Mouse (Mus musculus): ENCODE results near the gene Zfhx3.

Gene Zfhx3

DNA sequence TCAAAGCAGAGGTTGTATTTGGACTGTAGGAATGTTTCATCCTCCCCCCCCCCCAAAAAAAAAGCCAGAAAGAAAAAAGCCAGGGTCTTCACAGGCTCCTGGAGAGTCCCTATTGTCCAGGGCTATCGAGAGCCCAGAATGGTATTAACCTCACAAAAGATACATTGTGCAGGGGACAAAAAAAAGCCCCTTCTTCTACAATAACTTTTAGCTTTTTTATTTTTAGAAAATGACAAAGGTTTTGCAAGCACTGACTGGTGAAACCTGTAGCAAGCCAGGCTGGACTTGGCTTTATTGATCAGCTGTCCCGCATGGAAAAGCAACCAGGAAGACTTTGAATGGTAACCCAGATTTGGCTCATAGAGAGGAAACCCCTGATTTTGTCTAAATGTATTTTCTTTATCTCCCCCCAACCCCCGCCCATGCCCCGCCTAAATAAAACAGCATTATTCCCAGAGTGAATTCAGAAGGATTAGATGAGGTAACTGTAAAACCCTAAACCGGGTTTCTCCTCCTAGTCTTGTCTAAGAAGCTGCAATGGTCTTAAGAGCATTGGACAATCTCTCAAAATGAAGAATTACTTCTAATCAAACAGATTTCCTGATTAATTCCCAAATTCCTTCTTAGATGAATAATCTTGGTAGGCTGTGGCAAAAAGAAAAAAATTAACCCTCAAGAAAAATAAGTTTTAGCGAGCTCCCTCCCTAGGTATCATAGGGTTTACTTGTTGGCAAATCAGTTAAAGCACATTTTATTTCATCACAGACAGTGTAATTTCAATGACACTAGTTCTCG is 759.1 kb downstream of the Zfhx3 start:
- no peak for DNase-seq (ENCODE audit: low spot score)

DNA sequence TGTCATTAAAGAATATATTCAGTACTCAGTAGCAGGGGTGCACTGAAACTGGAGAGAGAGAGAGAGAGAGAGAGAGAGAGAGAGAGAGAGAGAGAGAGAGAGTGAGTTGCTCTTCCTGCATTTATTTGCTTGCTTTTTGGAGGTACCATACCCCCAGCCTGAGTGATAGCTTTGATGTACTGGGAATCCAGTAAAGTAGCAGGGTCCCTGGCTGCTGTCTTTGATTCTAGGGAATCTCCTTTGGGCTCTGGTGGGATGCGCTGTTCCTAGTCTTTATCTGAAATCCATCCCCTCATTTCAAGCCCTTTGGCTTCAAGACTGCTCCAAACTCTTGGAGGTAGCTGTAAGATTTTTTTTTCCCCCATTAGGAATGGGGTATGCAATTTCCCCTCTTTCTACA is 759.8 kb downstream of the Zfhx3 start:
- DNase-seq (ENCODE audit: low spot score): no peak

DNA sequence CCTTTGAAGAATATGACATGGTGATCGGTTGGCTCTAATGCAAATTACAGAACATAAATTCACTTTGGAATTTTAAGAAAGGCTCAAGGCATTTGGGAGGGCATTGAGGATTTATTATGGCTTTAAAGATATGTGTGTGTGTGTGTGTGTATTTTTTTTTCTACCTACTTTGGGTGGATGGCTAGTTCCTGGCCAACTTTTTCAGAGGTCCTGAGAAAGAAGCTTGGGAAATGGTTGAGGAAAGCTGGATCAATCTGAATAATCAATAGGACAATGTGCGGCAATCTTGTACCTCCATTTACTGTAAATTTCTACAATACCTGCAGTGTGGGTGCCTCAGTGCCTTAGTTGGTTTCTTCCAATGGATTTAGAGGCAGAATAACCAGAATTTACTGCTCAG is 763.3 kb downstream of the Zfhx3 start:
- DNase-seq (ENCODE audit: low spot score): no peak

DNA sequence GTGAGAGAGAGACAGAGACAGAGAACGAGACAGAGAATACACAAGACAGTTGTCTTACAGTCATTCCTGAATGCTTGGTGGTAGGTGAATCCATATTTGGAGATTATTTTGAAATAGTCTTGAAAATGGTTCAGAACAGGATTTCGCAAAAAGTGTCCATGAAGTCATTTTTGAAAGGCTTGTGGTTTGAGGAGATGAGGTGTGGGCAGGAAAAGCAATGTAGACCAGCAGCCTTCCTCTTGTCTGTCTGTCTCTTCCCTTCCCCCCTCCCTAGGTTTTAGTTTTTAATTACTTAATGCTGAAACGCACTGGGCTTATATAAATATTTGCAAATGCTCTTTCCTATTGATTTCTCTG is 764.0 kb downstream of the Zfhx3 start:
- no peak for DNase-seq (ENCODE audit: low spot score)

DNA sequence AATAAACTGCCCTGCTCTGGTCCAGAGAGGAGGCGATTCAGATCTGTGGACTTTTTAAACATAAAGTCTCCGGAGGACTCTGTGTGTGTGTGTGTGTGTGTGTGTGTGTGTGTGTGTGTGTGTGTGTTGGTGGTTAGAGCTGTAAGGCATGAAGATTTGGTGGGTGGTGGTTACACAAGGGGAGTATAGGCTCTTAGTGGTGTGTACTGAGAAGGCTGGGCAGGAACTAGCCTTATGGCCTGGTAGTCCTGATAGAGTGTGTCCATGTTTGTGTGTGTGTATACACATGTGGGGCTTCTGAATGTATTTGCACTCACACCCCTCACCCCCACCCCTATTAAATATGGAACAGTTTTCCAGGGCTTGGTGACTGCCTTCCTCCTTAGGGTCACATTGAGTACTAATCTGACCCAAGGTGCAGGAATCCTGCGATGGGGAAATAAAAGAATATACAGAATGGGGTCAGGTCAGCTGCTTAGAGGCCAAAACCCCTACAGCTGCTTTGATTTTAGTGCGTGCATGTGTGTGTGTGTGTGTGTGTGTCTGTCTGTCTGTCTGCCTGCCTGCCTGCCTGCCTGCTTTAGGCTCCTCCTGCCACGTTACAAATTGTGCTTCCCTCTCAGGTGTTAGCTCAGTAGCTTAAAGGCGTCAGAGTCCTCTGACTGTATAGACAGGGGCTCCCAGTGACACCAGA is 764.6 kb downstream of the Zfhx3 start:
- no peak for DNase-seq (ENCODE audit: low spot score)

DNA sequence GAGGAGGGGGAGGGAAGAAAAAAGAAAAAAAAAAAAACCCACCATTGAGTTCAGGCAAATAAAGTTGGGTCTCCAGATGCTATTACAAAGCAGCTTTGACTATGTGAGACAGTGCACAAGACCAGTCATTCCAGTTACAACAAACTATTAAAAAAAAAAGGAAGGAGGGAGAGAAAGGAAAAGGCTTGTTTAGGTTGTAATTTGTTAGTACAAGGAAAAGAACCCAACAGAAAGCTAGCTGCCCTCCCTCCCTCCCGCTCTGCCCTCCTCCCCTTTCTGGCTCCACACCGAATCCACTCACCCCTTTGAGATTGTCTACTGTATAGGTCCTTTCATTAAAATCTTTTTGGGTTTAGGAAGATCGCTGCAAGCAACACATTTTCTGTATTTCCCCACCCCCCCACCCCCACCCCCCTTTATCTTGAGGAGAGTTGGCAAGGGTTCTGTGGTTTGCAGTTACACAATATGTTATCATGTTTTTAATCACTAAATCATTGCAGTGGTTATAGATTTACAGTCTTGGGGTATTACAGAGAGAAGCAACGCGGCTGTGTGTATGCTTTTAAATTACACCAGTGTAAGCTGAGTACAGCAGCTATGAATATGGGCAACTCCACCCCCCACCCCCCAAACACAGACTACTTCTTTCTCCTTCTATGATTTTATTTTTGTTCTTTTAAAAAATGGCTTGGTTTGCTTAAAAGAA is 765.3 kb downstream of the Zfhx3 start:
- no peak for DNase-seq (ENCODE audit: low spot score)

DNA sequence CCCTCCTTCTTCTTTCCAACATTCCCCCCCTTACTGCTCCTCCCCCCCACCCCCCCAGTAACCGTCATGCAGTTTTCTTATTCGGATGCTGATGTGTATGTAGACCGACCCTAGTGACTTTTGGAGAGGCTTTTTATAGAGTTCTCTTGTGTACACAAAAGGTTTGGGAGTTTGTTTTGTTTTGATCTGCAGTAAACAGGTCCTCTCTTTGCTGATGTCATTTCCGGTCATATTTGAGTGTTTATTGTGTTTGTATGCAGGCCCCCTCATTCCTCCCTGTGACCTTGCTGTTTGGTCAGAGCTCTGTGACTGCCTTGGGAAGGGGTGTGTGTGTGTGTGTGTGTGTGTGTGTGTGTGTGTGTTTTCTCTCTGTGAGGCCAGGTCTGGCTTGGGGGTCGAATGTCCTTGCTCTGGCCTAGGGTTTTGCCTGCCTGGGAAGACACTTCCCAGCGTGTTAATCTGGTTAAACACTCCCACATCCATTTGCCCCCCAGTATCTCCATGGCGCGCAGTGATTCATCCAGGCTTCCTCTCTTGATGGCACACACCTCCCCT is 766.5 kb downstream of the Zfhx3 start:
- no peak for DNase-seq (ENCODE audit: low spot score)

DNA sequence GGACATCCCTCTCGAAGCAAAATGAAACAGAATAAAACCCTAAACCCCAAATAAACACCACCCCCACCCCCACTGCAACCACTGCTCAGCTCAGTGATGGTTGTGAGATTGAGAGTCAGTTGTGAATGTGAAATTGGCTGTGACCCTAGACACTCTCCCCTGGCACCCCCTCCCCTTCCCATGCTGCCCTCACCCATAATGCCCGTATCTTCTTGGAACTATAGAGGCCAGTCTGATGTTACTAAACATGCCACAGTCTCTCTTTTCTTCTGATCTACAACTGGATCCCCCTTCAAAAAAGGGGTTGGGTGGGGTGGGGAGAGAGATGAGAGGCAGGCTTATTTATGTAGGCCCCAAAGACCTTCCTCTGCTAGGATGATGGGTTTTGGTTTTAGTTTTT is 767.0 kb downstream of the Zfhx3 start:
- no peak for DNase-seq (ENCODE audit: low spot score)

DNA sequence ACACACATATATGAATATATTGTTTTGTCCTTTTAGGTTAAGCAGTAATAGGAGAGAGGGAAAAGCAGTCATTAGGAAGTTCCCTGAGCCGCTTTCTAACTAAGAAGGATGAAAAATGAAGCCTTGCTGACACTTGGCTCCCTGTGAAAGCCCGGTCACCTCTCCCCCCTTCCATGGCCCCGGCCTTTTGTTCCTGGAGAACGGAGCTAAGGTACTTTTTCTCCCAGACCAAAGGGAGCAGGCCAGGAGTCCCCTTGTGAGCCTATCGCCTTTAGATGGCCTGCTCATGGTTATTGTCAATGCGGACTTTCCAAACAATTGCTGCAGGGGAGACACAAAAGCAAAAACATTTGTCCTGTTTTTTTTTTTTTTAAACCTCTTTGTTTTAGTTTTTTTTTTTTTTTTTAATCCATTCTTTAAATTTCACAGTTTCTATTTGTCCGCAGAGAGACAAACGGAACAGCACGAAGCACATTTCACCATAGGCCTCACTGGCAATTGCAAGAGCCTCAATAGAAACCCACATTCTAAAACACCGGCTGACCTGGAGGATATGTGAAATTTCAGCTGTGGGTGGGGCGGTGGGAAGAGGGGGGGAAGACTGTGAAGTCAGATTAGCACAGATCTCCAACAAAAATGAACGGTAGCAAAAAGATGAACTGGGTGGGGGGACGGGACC is 767.6 kb downstream of the Zfhx3 start:
- DNase-seq (ENCODE audit: low spot score): no peak

DNA sequence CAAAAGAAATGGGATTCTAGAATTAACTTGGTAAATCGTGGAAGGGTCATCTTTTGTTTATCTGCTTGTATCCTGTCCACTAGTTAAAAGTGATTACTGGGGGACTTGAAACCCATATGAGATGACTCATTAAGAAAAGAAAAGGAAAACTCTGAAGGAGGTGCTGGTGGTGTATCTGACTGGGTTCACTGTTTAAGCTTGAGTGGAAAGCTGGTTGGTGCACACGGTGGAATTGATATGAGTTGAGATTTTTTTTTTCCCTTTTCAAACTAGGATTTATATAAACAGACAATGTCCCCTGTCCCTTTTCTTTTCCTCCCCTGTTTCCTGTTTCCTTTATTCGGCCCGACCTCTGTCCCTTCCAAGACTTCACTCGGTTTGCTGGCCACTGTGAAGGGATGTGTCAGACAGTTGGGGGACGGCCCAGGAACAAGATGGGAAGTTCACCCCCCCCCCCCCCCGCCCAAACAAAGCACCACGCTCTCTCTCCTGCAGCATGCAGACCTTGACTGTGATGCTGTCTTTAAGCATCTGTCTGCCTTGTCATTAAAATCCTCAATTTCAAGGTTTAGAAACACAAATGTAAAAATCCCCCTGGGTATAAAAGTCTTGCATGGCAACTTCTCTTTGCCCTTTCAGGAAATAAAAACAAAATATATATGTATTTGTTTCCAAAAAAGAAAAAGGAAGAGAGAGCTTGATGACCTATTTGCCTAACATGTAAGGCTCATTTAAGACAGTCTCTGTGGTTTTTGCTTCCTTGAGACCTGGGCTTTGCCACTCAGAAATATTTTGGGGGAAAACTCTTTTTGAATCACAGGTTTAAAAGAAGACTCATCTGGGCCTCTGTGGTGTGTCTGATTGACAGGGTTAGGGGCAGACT is 768.4 kb downstream of the Zfhx3 start:
- DNase-seq (ENCODE audit: low spot score): no peak

DNA sequence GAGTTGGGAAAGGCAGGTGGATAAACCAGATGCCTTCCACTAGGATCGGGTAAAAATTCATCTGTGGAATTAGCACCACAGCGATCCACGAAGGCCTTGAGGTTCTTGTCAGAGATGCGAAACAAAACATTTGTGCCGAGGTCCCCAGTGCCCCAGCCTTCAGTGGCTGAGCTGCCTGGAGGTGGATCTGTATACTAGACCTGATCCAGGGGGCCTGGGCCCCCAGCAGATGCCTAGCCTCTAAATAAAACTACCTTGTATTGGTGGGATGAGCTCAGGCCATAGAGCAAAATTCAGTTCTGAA is 769.0 kb downstream of the Zfhx3 start:
- DNase-seq (ENCODE audit: low spot score): no peak

DNA sequence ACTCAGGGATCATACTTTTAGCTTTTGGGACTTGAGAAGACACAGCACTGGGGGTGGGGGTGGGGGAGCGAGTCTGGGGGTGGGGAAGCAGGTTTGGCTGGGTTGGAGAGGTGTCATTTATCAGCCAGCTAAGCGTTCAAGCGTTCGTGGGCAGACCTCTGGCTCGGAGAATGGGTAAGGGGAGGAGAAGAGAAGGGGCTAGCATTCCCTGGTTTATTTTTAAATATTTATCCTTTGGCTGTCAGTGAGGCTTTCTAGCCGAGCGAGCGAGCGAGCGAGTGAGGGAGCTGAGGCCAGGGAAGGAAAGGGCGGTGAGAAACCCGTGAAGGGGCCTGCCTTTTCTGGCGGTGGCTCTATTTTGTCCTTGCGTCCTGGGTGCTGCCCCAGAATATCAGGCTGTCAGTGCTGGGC is 769.6 kb downstream of the Zfhx3 start:
- DNase-seq (ENCODE audit: low spot score): no peak

DNA sequence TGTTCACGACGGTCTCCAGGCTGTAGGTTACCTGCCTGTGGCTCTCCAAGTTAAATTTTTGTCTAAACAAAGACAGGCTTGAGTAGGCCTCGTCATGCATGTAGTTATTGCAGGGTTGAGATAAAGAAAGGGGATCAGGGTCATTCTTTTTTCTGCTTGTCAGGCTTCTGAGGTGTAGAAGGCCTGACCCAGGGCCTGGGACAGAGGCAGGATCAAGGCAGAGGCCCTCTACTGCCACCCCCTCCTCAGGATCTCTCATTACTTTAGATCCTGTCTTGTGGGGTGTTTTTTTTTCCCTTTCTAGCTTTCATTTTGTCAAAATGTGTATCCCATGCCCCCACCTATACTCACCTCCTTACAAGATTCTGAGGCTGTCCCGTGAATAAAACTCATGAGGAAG is 770.2 kb downstream of the Zfhx3 start:
- no peak for DNase-seq (ENCODE audit: low spot score)

DNA sequence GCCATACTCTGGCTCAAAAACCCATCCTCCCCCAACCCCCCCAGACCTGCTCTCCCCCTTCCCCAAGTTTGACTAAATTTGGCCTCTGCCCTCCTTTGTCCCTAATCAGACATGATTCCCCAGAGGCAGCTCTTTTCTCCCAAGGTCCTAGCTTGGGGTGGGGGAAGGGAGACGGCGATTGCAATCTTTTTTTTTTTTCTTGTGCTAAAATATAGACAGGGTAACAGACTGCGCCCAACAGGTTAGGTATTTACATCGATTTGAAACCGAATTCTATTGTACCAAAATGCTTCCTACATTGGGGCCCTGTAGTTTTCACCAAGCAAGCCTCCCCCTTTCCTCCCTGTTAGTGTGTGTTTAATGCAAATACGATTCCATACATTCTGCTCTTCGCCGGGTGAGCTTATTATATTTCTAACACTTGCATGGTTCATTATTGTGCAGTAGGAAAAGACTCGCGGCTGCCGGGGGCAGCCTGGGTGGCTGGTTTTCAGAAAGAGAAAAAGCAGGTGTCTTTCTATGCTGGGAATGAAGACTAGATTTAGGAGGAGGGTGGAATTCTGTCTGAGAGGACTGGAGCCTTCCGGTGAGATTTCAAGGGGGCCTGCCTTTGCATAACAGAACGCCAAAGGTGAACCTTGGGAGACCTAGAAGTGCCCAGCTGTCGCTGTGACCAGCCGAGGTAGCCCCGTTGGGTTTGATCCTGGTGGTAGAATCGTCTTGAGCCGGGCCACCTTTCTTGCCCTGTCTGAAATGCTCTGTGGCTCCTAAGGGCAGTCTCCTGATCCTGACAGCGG is 771.1 kb downstream of the Zfhx3 start:
- no peak for DNase-seq (ENCODE audit: low spot score)

DNA sequence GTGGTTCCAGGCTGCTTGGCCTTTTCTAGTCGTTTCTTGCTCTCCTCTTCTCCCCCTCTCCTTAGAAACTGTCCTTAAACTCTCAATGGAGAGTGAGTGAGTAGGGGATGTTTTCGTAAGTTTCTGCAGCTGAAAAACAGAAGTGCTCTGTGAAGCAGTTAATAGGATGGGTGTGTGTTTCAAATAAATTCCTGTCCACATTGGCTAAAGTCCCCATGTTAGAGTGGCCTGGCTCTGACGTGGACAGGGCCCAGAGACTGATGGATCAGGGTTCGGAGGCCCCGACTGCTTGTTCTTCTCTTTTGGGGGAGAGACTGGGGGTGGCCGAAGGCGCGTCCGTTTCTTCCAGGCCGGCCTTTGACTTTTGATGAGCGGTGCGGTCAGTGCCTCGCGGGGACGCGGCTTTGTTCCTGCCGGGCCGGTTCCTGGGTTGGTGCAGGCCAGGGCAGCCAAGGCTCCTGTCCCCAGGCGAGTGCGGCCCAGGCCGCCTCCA is 771.7 kb downstream of the Zfhx3 start:
- no peak for DNase-seq (ENCODE audit: low spot score)

DNA sequence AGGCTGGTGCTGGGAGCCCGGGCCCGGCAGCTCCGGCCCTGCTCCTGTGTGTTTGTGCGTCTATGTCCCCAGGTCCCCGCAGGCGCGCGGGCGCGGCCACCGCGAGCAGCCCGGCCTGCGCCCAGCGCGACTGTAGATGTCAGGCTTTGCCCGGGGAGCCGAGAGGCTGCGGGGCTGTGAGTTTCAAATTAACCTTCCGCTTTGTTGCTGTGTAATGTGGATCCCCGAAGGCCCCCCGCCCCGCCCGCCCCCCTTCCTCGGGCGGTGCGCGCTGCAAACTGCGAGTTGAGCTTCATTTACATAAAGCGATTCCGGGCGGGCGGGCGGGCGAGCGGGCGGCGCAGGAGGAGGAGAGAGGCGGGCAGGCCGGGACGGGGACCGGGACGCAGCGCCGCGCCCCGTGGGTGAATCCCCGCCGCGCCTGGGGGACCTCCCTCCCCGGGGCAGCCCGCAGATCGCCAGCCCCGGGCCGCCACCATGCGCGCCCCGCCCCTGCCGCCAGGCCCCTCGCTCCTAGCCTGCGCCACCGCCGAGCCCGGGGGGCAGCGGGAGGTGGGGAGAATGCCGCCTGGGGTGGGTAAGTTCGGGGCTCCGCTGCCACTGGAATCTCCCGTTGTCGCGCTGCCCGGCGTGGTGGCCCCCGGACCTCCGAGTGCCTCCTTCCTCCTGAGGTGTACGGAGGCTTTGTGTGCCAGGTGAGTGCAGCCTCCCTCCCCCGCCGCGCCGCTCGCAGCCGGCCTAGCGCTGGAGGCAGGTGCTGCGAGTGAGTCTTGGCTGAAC is 772.4 kb downstream of the Zfhx3 start:
- DNase-seq (ENCODE audit: low spot score): no peak

DNA sequence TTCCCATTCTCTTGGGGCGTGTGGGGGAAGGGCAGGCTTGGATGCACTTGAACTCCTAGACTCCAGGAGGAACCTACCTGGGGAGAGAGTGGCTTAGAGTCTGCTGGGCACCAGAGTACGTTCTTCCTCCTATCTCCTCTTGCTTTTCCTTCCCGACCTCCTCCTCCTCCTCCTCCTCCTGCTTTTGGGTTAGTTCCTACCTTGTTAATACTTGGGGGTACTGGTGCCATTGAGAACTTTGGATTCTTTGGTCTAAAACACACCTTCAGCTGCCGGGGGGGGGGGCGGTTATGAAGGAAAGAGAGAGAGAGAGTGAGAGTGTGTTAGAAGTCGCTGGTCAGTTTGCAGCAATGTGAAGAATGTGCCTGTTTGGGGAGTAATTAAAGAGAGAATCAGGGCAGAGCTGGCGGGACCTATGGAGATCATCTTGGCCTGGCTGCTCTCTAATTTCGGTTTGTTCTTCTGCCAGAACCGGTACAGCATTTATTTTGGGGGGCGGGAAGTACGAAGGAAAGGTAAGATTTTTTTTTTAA is 773.0 kb downstream of the Zfhx3 start:
- no peak for DNase-seq (ENCODE audit: low spot score)

DNA sequence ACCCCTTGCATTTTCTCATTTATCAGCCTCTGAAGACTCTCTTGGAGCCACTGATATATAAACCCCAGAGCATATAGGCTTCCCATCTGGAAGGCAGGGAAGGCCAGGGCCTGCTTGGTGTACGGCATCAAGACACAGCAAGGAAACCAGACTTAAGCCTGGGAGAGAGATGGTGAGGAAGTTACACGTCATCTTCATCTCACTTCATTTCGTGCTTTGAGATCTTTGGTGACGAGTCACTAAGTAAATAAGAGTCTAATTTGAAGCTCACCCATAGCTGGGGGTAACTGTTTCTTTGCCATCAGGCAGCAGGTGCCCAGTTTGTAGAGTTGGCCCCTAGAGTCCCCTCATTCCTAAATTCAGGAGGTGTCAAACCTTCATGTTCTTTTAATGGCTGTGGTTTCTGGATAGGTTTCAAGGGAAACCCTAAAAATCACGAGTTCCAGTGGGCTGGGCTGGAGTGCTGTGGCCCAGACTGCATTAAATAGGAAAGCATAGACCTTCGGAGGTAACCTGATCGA is 773.9 kb downstream of the Zfhx3 start:
- DNase-seq (ENCODE audit: low spot score): no peak

DNA sequence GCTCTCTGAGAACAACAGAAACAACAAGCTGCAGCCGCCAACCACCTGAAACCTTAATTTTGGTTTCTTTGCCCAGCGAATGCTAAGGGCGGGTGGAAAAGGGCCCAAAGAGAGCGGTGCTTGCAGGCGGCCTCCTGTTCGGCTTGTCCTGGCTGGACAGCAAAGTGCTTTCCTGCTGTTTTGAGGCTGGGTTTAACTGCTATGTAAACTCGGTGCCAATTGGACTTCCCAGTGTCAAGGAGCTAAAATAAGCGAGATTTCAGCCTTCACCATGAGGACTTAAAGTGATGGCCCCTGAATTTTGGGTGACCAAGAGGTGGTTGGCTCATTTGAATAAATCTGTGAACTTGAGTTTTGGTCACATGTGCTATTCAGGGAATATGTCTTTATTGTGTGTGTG is 775.1 kb downstream of the Zfhx3 start:
- no peak for DNase-seq (ENCODE audit: low spot score)

Measured in T-cell, adult 2 months (primary cell).